Mouse (Mus musculus) stomach, postnatal 0 days (tissue): Measurements from ENCODE around the gene Pcna. TPM values are rescaled to one million over a fixed set of nuclear protein-coding genes. Genes with fewer than 3 reads are reported as not detected.

Experiments
- ATAC-seq: fragments of 200-750 bp; cut with Nextera tagmentation; 2 replicates; pipeline ENCODE4 v1.8.0; 2017; ENCODE audit not compliant: low FRiP score, low TSS enrichment
- DNase-seq: peaks from one replicate; pipeline ENCODE4 v3.0.0-alpha.2; 2016; ENCODE audit warnings: low spot score
- H3K27ac ChIP-seq: fragments of 300-500 bp; sonication (generic); replicated peaks from 2 replicates; pipeline ENCODE4 v1.5.1; 2014; ENCODE audit warnings: mild to moderate bottlenecking, control low read depth
- H3K27me3 ChIP-seq: fragments of 300-500 bp; sonication (generic); 2 replicates; pipeline ENCODE4 v1.6.1; 2014; ENCODE audit warnings: low read length; ENCODE audit not compliant: control insufficient read depth, insufficient read depth
- H3K36me3 ChIP-seq: fragments of 300-500 bp; sonication (generic); 2 replicates; pipeline ENCODE4 v1.6.1; 2014; ENCODE audit warnings: low read length, mixed read lengths; ENCODE audit not compliant: control insufficient read depth, insufficient read depth
- H3K4me1 ChIP-seq: fragments of 300-500 bp; sonication (generic); replicated peaks from 2 replicates; pipeline ENCODE4 v1.6.1; 2014; ENCODE audit warnings: antibody characterized with exemption; ENCODE audit not compliant: control insufficient read depth, insufficient read depth
- H3K4me2 ChIP-seq: fragments of 300-500 bp; sonication (generic); replicated peaks from 2 replicates; pipeline ENCODE4 v1.6.1; 2014; ENCODE audit warnings: low read depth, mild to moderate bottlenecking, control low read depth, moderate library complexity
- H3K4me3 ChIP-seq: fragments of 300-500 bp; sonication (generic); 2 replicates; pipeline ENCODE4 v1.5.1; 2014; ENCODE audit warnings: low read depth, low read length, control low read depth
- H3K9ac ChIP-seq: fragments of 300-500 bp; sonication (generic); 2 replicates; pipeline ENCODE4 v1.6.1; 2014; ENCODE audit warnings: mild to moderate bottlenecking, low read length, control low read depth, mixed read lengths
- H3K9me3 ChIP-seq: fragments of 300-500 bp; sonication (generic); 2 replicates; pipeline ENCODE4 v1.6.1; 2016; ENCODE audit warnings: low read length; ENCODE audit not compliant: control insufficient read depth
- CTCF ChIP-seq: IDR thresholded peaks from 2 replicates; pipeline ENCODE4 v1.5.1; 2016; ENCODE audit warnings: antibody characterized with exemption, low read depth, mild to moderate bottlenecking, moderate library complexity
- EP300 ChIP-seq: optimal IDR thresholded peaks from 2 replicates; pipeline ENCODE3; 2016; ENCODE audit warnings: antibody characterized with exemption
- WGBS: fragments of 180-500 bp; shearing (Covaris S2); extraction: QIAGEN DNeasy Blood & Tissue Kit; methylation state at CpG from one replicate; pipeline ENCODE4 v1.1.7; 2014; 5-methylcytosine and 5-hydroxymethylcytosine counted together
- polyA plus RNA-seq: library from polyadenylated mRNA; unstranded; fragments of >200 nt; fragmentation: Nextera tagmentation; extraction: Ambion mirVana; gene quantifications from 2 replicates; pipeline ENCODE4 v1.2.1, GENCODE M21; 2015

The Pcna gene
- polyA plus RNA-seq, result 108 and 110 TPM in 2 replicates

DNA sequence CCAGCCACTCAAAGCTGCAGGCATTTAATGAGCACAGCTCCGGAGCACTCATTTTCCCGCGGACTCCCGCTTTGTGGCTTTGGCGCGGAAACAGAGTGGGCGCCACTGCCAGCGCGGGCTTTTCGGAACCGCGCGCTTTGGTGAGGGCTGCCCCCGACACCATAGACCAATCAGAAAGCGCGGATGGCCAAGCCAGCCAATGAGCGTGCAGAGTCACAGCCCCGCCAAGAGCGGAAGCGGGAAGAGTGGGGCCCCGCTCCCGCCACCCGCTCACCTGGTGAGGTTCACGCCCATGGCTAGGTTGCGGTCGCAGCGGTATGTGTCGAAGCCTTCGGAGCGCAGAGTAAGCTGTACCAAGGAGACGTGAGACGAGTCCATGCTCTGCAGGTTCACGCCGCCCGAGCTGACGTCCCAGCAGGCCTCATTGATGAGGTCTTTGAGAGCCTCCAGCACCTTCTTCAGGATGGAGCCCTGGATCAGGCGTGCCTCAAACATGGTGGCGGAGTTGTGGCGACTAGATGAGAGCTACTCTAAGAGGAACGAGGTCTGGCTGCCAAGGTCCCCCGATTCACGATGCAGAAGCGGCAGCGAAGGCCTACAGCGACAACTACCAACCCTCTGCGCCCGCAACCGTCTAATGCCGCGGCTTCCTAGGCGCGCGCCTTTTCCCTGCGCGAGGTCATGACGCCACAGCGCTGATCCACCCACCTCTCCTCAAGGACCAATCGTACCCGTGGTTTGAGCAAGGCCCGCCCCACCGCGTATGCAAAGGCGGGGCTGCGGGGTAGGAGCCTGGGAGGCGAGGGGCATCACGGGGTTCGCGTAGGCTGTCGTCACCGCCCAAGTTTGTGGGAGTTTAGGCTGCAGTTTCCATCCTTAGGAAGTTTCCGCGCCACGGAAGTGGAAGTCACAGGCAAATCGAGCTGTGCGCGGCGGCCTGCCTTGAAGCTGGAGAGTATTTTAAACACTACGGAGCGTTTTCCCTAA, at the start of gene Pcna:
Pcna (minus strand) TSS at position 773 of the 987 bp plus-strand sequence.
- H3K9me3 ChIP-seq, result no peaks in the 10 kb centered on the region
- no peaks in the 10 kb centered on the region; the same call in 1 of the 2 replicates for H3K4me1 ChIP-seq
- WGBS, result under 1% methylated on average over 77 of the region's 79 CpGs
- H3K27me3 ChIP-seq, result no peaks in the 10 kb centered on the region
- H3K4me2 ChIP-seq, result peak within 1 kb of the TSS; percentile 80
- ATAC-seq, result peak; percentile 100
- no peaks in the 10 kb centered on the region for H3K36me3 ChIP-seq
- H3K9ac ChIP-seq, result peak within 1 kb of the TSS; percentile 61
- peak; percentile 97 for DNase-seq
- H3K27ac ChIP-seq, result peak within 1 kb of the TSS; percentile 61
- TF ChIP-seq CTCF, result no peak
- TF ChIP-seq EP300, result peak; percentile 79
- peak within 1 kb of the TSS; percentile 61 for H3K4me3 ChIP-seq

DNA sequence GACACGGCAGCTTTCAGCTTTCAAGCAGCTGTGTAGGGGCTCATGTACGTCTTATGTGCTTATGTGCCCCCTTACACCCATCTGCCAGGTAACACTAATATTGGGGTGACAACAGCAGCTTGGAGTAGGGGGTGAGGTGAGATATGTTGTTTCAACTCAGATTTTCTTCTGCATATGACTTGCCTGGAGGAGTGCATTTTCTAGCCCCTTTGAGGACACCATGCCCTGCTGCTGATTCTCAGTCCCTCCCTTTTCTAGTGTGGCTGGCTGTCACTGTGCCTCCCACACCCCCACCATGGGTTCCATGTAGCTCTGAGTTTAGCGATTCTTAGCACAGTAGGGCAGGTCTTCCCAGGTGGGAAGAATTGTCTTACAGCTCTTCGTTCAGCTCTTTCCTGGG, 48.3 kb upstream of the Pcna start:
- WGBS, result 92% methylated on average over 4 of the region's 4 CpGs
- no peak overlapping the region for H3K27ac ChIP-seq
- no peak overlapping the region for H3K4me2 ChIP-seq
- DNase-seq (no peak), ATAC-seq (no peak)
- H3K9me3 ChIP-seq, result no peaks in the 10 kb centered on the region
- H3K27me3 ChIP-seq, result no peaks in the 10 kb centered on the region
- H3K9ac ChIP-seq, result no peak overlapping the region
- H3K4me1 ChIP-seq, result no peaks in the 10 kb centered on the region
- H3K36me3 ChIP-seq, result peaks cover 14% of the 10 kb centered on the region
- no peak for TF ChIP-seq CTCF
- TF ChIP-seq EP300, result no peak
- H3K4me3 ChIP-seq, result no peak overlapping the region

DNA sequence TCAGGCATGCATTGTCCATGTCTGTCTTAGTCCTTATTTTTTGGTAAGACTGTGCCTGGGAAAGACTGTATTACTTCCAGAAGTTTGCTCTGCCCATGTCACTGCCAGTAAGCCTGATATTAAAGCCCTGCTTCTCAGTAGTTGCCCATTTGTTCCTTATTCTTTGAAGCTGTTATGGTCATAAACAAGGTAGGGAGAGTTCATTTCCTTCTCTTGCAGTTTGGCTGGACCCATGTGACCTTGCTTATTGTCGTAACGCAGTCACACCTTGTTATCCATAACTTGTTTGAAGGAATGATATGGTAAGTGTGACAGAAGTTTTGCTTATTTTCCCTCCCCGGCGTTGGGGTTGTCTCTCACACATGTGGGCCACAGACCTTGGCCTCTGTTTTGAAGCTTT, 45.1 kb upstream of the Pcna start:
- TF ChIP-seq CTCF (no peak), EP300 (no peak)
- H3K27me3 ChIP-seq, result no peaks in the 10 kb centered on the region
- no peaks in the 10 kb centered on the region for H3K9me3 ChIP-seq
- H3K4me2 ChIP-seq, result no peak overlapping the region
- no peaks in the 10 kb centered on the region for H3K4me1 ChIP-seq
- WGBS, result 88% methylated on average over 4 of the region's 4 CpGs
- H3K9ac ChIP-seq, result no peak overlapping the region
- no peak for DNase-seq
- H3K4me3 ChIP-seq, result no peak overlapping the region
- peak; percentile 45; the same call in 1 of the 2 replicates for ATAC-seq
- no peak overlapping the region for H3K27ac ChIP-seq
- H3K36me3 ChIP-seq, result peaks cover 25% of the 10 kb centered on the region

DNA sequence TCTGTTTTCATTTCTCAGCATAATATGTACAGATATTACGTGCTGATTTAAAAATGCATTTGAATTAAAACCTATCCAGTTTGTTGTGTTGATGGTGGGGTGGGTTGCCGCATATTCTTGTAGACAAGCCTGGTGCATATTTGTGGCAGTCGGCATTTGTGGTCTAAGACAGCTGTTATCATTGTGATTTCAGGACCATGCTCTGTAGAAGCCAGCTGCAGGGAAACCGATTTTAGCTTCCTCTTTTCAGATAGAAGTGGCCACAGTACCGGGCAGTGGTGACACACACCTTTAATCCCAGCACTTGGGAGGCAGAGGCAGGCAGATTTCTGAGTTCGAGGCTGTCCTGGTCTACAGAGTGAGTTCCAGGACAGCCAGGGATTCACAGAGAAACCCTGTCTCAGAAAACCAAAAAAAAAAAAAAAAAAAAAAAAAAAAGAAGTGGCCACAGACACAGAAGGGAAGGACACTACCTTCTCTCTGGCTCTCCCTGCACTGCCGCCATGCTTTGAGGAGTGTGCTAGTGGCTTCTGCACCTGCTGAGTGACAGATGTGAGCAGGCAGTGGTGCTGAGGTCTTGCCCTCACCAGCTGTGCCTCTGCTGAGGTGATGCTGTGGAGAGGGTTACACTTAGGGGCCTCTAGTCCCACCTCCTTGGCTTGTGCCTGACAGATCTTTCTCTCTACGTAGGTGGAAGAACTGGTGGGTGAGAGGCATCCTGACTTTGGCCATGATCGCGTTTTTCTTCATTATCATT, 40.8 kb upstream of the Pcna start:
- no peak for DNase-seq
- no peaks in the 10 kb centered on the region for H3K27me3 ChIP-seq
- ATAC-seq, result no peak
- TF ChIP-seq CTCF, result no peak
- no peak for TF ChIP-seq EP300
- no peak overlapping the region for H3K9ac ChIP-seq
- H3K4me3 ChIP-seq, result no peak overlapping the region
- H3K9me3 ChIP-seq, result no peaks in the 10 kb centered on the region
- no peaks in the 10 kb centered on the region for H3K4me1 ChIP-seq
- no peak overlapping the region for H3K4me2 ChIP-seq
- WGBS, result 91% methylated on average over 10 of the region's 10 CpGs
- peaks cover 17% of the 10 kb centered on the region for H3K36me3 ChIP-seq
- H3K27ac ChIP-seq, result no peak overlapping the region

DNA sequence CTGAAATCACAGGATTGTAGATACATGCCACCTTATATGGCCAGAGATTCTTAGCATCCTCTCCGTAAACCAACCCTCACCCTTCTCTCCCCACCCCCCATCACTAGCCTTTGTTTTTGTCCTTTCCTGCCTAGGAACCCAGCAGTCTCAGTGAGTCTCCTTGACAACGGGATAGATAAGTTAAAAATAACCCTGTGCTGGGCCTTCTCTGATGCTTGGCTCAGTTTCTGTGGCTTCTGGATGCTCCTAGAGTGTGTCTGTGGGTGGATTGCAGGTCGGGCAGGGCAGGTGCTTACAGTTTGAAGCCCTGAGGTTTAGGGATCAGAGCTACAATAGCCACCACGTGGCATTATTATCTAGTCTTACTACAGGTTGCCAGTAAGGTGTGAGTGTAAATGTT, 39.0 kb upstream of the Pcna start:
- Histone ChIP-seq H3K9me3 (no peaks in the 10 kb centered on the region), H3K4me2 (no peak overlapping the region), H3K27me3 (no peaks in the 10 kb centered on the region), H3K4me3 (no peak overlapping the region), H3K27ac (no peak overlapping the region), H3K9ac (no peak overlapping the region), H3K4me1 (no peaks in the 10 kb centered on the region), H3K36me3 (peaks cover 11% of the 10 kb centered on the region)
- TF ChIP-seq CTCF (no peak), EP300 (no peak)
- ATAC-seq, result no peak
- no peak for DNase-seq
- 43% methylated on average over 4 of the region's 4 CpGs for WGBS
